Mouse (Mus musculus) kidney, postnatal 4 days (tissue): Measurements from ENCODE around the gene Fam71b.
"Not testable (repeated sequence)": the region's sequence is repeated elsewhere in the genome, so short reads cannot be mapped to it uniquely, and the experiment has no call there.

Experiments
- DNase-seq, 2 experiments: peaks; one replicate each; pipeline ENCODE4 v3.0.0; 2021; ENCODE audit warnings: mixed read lengths in 2 of 2

Fam71b gene

GRCm38 (mm10) chr11:46384925-46385324, 11.4 kb upstream of the Fam71b start:
- no peak for DNase-seq

GRCm38 (mm10) chr11:46386556-46386955, 9.8 kb upstream of the Fam71b start:
- DNase-seq: no peak

GRCm38 (mm10) chr11:46387061-46387460, 9.3 kb upstream of the Fam71b start:
- DNase-seq: no peak

- DNase-seq: no peak
Measured at GRCm38 (mm10) chr11:46388438-46388837, 7.9 kb upstream of the Fam71b start.

- no peak for DNase-seq
Measured at GRCm38 (mm10) chr11:46389336-46390117, 6.8 kb upstream of the Fam71b start, which contains the start of gene Itk. Itk (minus strand) TSS chr11:46389515.

- no peak for DNase-seq
Measured at GRCm38 (mm10) chr11:46390621-46391020, 5.7 kb upstream of the Fam71b start.

- DNase-seq: no peak
Measured at GRCm38 (mm10) chr11:46392890-46393289, 3.5 kb upstream of the Fam71b start.

GRCm38 (mm10) chr11:46393413-46393812, 2.9 kb upstream of the Fam71b start:
- DNase-seq: no peak

- DNase-seq: no peak
Measured at GRCm38 (mm10) chr11:46395088-46395487, 1.3 kb upstream of the Fam71b start.

- DNase-seq: no peak
Measured at GRCm38 (mm10) chr11:46395698-46396097, 661 bp upstream of the Fam71b start.

- DNase-seq: no peak
Measured at GRCm38 (mm10) chr11:46396860-46397179, 461 bp downstream of the Fam71b start.

GRCm38 (mm10) chr11:46397900-46398299, 1.5 kb downstream of the Fam71b start:
- no peak for DNase-seq

GRCm38 (mm10) chr11:46398473-46398872, 2.1 kb downstream of the Fam71b start:
- DNase-seq: no peak

GRCm38 (mm10) chr11:46398933-46399383, 2.6 kb downstream of the Fam71b start:
- DNase-seq: no peak

GRCm38 (mm10) chr11:46401555-46401954, 5.2 kb downstream of the Fam71b start:
- no peak for DNase-seq

GRCm38 (mm10) chr11:46404986-46405385, 8.6 kb downstream of the Fam71b start:
- no peak for DNase-seq

GRCm38 (mm10) chr11:46406721-46407120, 10.4 kb downstream of the Fam71b start:
- DNase-seq: no peak

- DNase-seq: no peak
Measured at GRCm38 (mm10) chr11:46410018-46410563, 13.7 kb downstream of the Fam71b start.

GRCm38 (mm10) chr11:46418438-46418837, 22.1 kb downstream of the Fam71b start:
- no peak for DNase-seq

GRCm38 (mm10) chr11:46418860-46419259, 22.5 kb downstream of the Fam71b start:
- DNase-seq: no peak

GRCm38 (mm10) chr11:46421086-46421888, 24.9 kb downstream of the Fam71b start:
- DNase-seq: no peak

GRCm38 (mm10) chr11:46428131-46428530, 31.8 kb downstream of the Fam71b start:
- not testable (repeated sequence) for DNase-seq

GRCm38 (mm10) chr11:46430123-46430522, 33.8 kb downstream of the Fam71b start:
- DNase-seq: no peak

- peak; percentile 77 to 83 for DNase-seq
Measured at GRCm38 (mm10) chr11:46431129-46431528, 34.8 kb downstream of the Fam71b start.
